Mouse (Mus musculus): ENCODE results near the gene Pik3r1.

GRCm38 (mm10) chr13:101701632-101702031 lies 66.4 kb downstream of the Pik3r1 start:
- TF ChIP-seq CHD2 (IDR thresholded peaks at IDR 0.05; ENCODE audit: low read depth, low read length): no peak
- TF ChIP-seq ZC3H11A (IDR thresholded peaks at IDR 0.05; ENCODE audit: borderline replicate concordance, low read depth, low read length): no peak

Data from ES-E14 (cell line).